Mouse (Mus musculus) forebrain, embryonic 10.5 days (tissue): ENCODE results near the gene Elp6. TPM values are rescaled to one million over a fixed set of nuclear protein-coding genes. Genes with fewer than 3 reads are reported as not detected.

Source experiments
- DNase-seq: peaks from one replicate; pipeline ENCODE4 v3.0.0-alpha.2; 2017; ENCODE audit warnings: low spot score; ENCODE audit errors: extremely low spot score
- H3K27ac ChIP-seq: fragments of 300-500 bp; sonication (generic); 2 replicates; pipeline ENCODE4 v1.5.1; 2016; ENCODE audit warnings: mild to moderate bottlenecking
- H3K27me3 ChIP-seq: fragments of 300-500 bp; sonication (generic); 2 replicates; pipeline ENCODE4 v1.6.1; 2016; ENCODE audit warnings: mild to moderate bottlenecking; ENCODE audit not compliant: poor library complexity, severe bottlenecking
- H3K36me3 ChIP-seq: fragments of 300-500 bp; sonication (generic); replicated peaks from 2 replicates; pipeline ENCODE4 v1.6.1; 2016; ENCODE audit warnings: mild to moderate bottlenecking, moderate library complexity
- H3K4me1 ChIP-seq: fragments of 300-500 bp; sonication (generic); 2 replicates; pipeline ENCODE4 v1.6.1; 2016
- H3K4me3 ChIP-seq: fragments of 300-500 bp; sonication (generic); 2 replicates; pipeline ENCODE4 v1.5.1; 2016; ENCODE audit warnings: mild to moderate bottlenecking, moderate library complexity
- H3K9me3 ChIP-seq: fragments of 300-500 bp; sonication (generic); 2 replicates; pipeline ENCODE4 v1.6.1; 2016; ENCODE audit warnings: mild to moderate bottlenecking, moderate library complexity
- WGBS: fragments of 180-500 bp; shearing (Covaris S2); methylation state at CpG from one replicate; pipeline ENCODE4 v1.1.7; 2016; 5-methylcytosine and 5-hydroxymethylcytosine counted together
- polyA plus RNA-seq: library from polyadenylated mRNA; unstranded; fragments of >200 nt; fragmentation: Nextera tagmentation; extraction: Ambion mirVana; gene quantifications from 2 replicates; pipeline ENCODE4 v1.2.1, GENCODE M21; 2016

Elp6 gene
- polyA plus RNA-seq, 1 experiment from 2014 or later: 47.2 TPM

DNA sequence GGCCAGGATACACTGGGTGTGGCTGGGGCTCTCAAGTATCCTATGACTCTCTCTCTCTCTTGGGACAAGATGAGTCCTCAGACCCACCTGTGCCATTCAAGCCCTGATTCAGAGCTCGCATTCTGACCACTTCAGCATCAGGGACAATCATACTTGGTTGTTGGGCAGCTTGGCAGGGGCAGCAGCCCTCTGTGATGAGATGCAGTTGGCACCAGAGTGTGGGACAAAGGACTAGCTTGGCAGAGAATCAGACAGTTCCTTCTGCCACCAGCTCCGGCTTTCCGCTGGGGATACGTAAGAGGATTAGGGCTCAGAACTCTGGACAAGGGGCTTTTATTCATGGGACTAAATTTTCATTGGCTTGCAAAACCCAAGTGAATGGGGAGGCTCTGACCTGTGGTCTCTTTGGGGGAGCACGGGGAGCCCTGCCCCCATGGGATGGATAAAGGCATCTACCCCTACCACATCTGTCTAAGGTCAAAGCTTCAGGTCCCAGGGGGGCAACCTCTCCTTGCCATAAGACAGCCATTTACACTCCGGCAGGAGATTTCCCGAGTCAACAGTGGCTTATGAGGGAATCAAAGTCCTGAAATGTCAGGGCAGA is 17.6 kb upstream of the Elp6 start:
- Histone ChIP-seq H3K9me3 (no peaks in the 10 kb centered on the region), H3K27me3 (no peaks in the 10 kb centered on the region), H3K4me3 (no peak overlapping the region), H3K27ac (peak overlapping the region; percentile 63), H3K4me1 (peaks cover 14% of the 10 kb centered on the region), H3K36me3 (no peaks in the 10 kb centered on the region)
- no peak for DNase-seq
- WGBS: 44% methylated on average over 7 of the region's 7 CpGs

DNA sequence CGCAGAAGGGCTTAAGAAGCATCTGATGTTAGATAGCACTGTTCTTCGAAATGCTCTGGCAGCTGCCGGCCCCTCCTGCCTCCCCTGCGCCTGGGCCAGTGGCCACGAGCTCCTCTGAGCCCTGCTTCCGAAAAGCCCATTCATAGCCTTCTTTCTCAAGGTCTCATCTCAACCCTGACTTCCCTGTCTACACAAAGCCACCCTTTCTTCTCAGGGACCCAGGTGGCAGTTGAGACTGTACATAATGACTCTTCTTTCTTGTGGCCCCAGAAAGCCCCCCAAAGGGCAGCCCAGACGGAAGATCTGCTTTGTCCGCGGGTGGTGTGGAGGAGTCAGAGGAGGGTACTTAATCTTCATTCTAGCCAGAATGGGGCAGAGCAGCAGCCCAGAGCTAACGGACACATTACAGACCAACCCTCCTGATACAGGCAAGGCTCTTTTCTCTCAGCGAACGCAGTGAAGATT is 11.7 kb upstream of the Elp6 start:
- H3K36me3 ChIP-seq: no peaks in the 10 kb centered on the region
- peak overlapping the region; percentile 68 for H3K27ac ChIP-seq
- H3K4me1 ChIP-seq: peaks cover 19% of the 10 kb centered on the region
- no peaks in the 10 kb centered on the region for H3K27me3 ChIP-seq
- no peak for DNase-seq
- WGBS: 55% methylated on average over 12 of the region's 12 CpGs
- no peak overlapping the region for H3K4me3 ChIP-seq
- H3K9me3 ChIP-seq: no peaks in the 10 kb centered on the region

DNA sequence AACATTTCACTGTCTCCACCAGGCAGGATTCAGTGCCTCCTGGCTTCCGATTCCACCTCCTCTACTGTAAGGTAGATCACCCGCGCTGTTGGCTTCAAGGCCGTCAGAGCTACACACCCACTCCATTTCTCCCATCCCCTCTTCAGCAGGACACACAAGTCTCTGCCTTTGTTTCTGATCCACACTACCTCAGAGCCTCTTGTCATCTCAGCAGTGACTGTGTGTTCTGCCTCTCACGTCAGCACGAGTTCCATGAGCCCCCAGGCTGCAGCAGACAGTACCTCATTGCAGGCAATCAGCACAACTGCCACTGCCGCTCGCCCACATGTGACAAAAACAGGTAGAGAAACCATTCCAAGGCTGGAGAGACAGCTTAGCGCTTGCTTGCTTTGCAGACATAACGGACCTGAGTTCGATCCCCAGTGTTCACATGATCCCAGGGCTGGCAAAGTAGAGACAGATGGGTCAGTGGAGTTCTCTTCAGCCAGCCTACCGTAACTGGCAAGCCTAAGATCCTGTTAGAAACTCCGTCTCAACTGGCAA is 11.0 kb upstream of the Elp6 start:
- Histone ChIP-seq H3K4me3 (no peak overlapping the region), H3K27ac (peak overlapping the region; percentile 68), H3K27me3 (no peaks in the 10 kb centered on the region), H3K36me3 (no peaks in the 10 kb centered on the region), H3K9me3 (no peaks in the 10 kb centered on the region), H3K4me1 (peaks cover 19% of the 10 kb centered on the region)
- DNase-seq: no peak
- 91% methylated on average over 13 of the region's 13 CpGs for WGBS

DNA sequence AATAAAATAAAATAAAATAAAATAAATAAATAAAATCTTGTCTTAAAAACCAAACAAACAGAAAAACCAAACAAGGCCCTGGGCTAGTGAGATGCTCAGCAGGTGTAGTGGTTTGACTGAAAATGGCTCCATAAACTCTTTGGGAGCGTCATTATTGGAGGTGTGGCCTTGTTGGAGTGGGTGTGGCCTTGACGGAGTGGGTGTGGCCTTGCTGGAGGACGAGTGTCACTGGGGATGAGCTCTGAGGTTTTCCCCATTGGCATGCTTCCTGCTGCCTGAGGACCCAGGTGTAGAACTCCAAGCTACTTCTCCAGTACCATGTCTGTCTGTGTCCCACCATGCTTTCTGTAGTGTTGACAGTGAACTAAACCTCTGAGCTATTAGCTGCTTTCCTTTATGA is 10.2 kb upstream of the Elp6 start:
- no peak for DNase-seq
- H3K4me3 ChIP-seq: no peak overlapping the region
- no peak overlapping the region for H3K27ac ChIP-seq
- H3K36me3 ChIP-seq: no peaks in the 10 kb centered on the region
- no peaks in the 10 kb centered on the region for H3K9me3 ChIP-seq
- H3K27me3 ChIP-seq: no peaks in the 10 kb centered on the region
- WGBS: 60% methylated on average over 3 of the region's 3 CpGs
- H3K4me1 ChIP-seq: peaks cover 19% of the 10 kb centered on the region

DNA sequence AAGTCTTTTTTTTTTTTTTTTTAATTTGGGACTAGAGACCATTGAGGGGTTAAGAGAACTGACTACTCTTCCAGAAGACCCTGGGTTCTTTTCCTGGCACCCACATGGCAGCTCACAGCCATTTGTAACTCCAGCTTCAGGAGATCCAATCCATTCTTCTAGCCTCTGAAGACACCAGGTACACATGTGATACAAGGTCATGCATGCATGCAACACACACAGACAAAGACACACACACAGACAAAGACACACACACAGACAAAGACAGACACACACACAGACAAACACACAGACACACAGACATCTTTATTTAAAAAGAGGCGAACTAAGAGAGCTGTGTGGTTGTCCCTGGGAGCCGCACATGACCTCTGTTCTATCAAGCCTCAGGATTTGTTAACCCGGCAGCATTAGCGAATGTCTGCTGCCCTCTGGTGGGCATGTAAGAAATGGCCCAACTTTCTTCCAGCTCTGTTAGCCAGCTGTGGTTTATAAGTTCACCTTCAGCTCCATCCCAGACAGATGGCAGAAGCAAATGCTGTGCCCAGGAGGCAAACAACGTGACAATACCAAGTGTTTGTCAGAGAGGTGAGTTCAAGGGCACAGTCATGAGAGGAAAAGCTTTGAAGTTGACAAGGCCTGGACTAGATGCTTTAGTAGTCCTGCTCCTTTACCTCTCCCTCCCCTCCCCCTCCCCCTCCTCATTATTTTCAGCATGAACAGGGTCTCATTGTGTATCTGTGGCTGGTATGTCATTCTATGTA is 7.9 kb upstream of the Elp6 start:
- Histone ChIP-seq H3K27ac (no peak overlapping the region), H3K9me3 (peaks cover 14% of the 10 kb centered on the region), H3K4me1 (peaks cover 19% of the 10 kb centered on the region), H3K4me3 (no peak overlapping the region), H3K36me3 (no peaks in the 10 kb centered on the region), H3K27me3 (no peaks in the 10 kb centered on the region)
- DNase-seq: peak; percentile 87
- WGBS: 8% methylated on average over 5 of the region's 5 CpGs

DNA sequence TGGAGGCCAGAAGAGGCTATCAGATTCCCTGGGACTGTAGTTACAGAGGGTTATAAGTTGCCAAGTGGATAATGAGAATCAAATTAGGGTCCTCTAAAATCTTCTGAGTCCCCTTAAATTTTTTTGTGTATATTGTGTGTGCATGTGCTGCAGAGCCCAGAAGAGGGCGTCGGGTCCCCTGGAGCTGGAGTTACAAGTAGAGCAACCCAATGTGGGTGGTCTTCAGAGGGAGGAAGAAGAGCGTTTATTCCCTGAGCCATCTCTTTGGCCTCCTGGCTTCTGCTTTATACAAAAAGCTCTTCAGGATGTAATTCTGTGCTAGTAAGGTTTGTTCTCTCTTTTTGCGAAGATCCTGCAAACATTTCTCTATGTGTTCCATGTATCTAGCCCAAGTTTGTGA is 457 bp upstream of the Elp6 start:
- Histone ChIP-seq H3K9me3 (peaks cover 14% of the 10 kb centered on the region), H3K4me1 (peaks cover 21% of the 10 kb centered on the region), H3K27ac (peak overlapping the region; percentile 94), H3K36me3 (peaks cover 12% of the 10 kb centered on the region), H3K27me3 (no peaks in the 10 kb centered on the region), H3K4me3 (peak overlapping the region; percentile 62)
- peak; percentile 57 for DNase-seq
- WGBS: 9% methylated on average over 4 of the region's 4 CpGs

DNA sequence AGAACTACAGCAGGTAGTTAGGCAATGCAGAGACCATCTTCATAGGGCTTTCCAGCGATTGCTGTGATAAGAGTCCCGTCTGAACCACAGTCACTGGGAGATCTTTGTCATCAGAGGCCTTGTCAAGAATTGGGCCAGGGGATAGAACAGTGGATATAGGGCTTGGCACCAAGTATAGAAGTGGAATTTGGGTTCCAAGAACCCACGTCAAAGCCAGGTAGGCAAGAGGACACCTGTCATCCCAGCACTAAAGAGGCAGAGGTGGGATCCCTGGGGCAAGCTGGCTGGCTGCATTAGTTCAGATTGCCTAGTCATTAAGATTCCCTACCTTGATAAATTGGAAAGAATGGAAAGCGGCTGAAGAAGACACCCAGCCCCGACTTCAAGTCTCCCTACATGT is 1.4 kb downstream of the Elp6 start:
- H3K36me3 ChIP-seq: peaks cover 30% of the 10 kb centered on the region
- no peaks in the 10 kb centered on the region for H3K27me3 ChIP-seq
- H3K27ac ChIP-seq: no peak overlapping the region
- peaks cover 7% of the 10 kb centered on the region; the same call in 1 of the 2 replicates for H3K9me3 ChIP-seq
- DNase-seq: no peak
- peaks cover 21% of the 10 kb centered on the region for H3K4me1 ChIP-seq
- H3K4me3 ChIP-seq: peak overlapping the region; percentile 62; the same call in 1 of the 2 replicates
- WGBS: 94% methylated on average over 5 of the region's 5 CpGs

DNA sequence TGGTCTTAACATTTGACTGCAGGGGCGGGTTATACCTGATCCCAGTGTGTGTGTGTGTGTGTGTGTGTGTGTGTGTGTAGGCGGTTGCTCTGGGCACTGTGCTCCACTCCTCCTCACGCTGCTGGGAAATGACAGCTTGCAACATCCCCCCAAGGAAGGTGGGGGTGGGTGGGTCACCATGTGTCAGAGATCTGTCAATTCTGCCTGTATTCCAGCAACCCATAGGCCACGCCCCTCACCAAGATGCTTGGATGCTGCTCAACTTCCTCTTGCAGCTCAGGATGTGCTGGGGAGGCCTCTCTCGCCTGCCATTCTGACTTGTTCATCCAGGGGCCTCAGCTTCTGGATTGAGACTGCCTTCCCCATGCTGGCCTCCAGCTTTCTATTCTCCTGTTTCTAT is 9.7 kb downstream of the Elp6 start:
- H3K27ac ChIP-seq: no peak overlapping the region
- peaks cover 96% of the 10 kb centered on the region for H3K36me3 ChIP-seq
- 88% methylated on average over 5 of the region's 5 CpGs for WGBS
- H3K9me3 ChIP-seq: no peaks in the 10 kb centered on the region
- H3K4me3 ChIP-seq: no peak overlapping the region
- H3K27me3 ChIP-seq: no peaks in the 10 kb centered on the region
- no peak for DNase-seq
- no peaks in the 10 kb centered on the region for H3K4me1 ChIP-seq

DNA sequence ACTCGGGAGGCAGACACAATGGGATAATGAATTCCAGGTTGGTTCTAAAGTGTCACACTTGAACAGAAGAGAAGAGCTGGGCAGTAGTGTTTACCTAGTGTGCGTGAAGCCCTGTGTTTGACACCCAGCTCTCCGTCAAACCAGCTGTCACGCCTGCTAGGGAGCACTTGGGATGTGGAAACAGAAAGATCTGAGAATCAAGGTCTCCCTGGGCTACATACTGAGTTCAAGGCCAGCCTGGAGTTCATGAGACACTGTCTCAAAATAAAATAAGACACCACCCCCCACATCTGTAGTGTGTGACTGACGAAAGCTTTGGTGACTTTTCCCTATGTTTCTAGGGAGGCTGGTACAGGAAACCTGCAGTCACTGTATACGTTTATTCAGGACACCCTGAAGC is 10.4 kb downstream of the Elp6 start:
- H3K36me3 ChIP-seq: peaks cover 96% of the 10 kb centered on the region
- WGBS: 93% methylated on average over 6 of the region's 6 CpGs
- H3K9me3 ChIP-seq: no peaks in the 10 kb centered on the region
- H3K4me3 ChIP-seq: no peak overlapping the region
- no peak for DNase-seq
- no peak overlapping the region for H3K27ac ChIP-seq
- no peaks in the 10 kb centered on the region for H3K4me1 ChIP-seq
- H3K27me3 ChIP-seq: no peaks in the 10 kb centered on the region

DNA sequence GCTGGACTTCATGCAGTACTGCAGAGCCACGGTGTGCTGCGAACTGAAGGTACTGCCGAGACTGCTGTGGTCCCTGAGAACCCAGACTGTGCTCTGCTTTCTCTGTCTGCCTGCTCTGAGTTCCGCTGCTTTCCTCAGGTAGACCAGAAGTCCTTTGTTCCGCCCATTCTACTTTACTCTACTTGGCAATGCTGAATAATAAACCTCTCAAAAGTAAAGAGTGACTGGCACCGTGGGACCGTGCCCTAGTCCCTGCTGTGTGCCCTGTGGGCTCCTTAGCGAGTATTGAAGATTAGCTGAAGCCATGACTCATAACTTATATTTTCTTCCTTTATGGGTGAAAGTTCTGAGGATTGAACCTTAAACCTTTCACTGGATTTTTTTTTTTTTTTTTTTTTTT is 10.9 kb downstream of the Elp6 start:
- Histone ChIP-seq H3K9me3 (no peaks in the 10 kb centered on the region), H3K36me3 (peaks cover 96% of the 10 kb centered on the region)
- no peak for DNase-seq

DNA sequence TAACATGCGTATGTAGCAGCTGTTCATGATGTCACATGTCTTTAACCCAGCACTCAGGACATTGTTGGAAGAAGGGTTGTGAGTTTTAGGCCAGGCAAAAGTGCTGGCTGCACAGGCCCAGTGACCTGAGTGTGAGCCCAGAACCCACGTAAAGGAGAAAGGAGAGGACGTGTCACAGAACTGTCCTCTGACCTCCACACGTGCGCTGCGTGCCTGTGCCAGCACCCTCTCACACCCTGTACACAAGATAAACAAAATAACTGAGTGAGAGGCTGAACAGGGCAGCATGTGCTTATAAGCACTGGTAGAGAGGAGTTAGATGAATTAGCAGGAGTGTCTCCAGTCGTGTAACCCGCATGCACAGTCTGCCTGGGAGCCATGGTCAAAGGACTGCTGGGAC is 11.5 kb downstream of the Elp6 start:
- H3K36me3 ChIP-seq: peaks cover 96% of the 10 kb centered on the region
- no peaks in the 10 kb centered on the region for H3K9me3 ChIP-seq
- no peak overlapping the region for H3K4me3 ChIP-seq
- H3K27ac ChIP-seq: no peak overlapping the region
- DNase-seq: no peak
- no peaks in the 10 kb centered on the region for H3K27me3 ChIP-seq
- WGBS: 92% methylated on average over 8 of the region's 8 CpGs
- no peaks in the 10 kb centered on the region for H3K4me1 ChIP-seq

More for the DNA sequence above, 10.9 kb downstream of the Elp6 start:
- Histone ChIP-seq H3K4me1 (no peaks in the 10 kb centered on the region), H3K27ac (no peak overlapping the region), H3K4me3 (no peak overlapping the region), H3K27me3 (no peaks in the 10 kb centered on the region)
- WGBS: 97% methylated on average over 8 of the region's 8 CpGs

DNA sequence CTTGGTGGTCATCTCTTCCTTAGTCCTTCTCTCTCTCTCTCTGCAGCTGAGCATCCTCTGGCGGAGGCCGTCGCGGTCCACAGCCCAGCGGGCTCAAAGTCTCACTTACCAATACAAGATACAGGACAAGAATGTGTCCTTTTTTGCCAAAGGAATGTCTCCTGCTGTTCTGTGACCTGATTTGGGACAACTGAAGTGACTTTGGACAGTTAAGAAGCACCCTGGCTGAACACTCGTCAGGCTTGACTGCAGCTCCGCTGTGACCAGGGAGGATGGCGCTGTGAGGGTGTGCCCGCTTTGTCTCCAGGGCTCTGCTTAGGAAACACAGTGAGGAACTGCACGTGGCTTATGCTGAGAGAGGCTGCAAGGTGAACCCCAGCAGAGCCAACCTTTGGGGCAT is 15.8 kb downstream of the Elp6 start:
- H3K9me3 ChIP-seq: no peaks in the 10 kb centered on the region
- H3K27me3 ChIP-seq: no peaks in the 10 kb centered on the region
- H3K4me1 ChIP-seq: peaks cover 11% of the 10 kb centered on the region
- no peak overlapping the region for H3K27ac ChIP-seq
- no peak for DNase-seq
- WGBS: 88% methylated on average over 10 of the region's 10 CpGs
- H3K36me3 ChIP-seq: peaks cover 77% of the 10 kb centered on the region
- no peak overlapping the region for H3K4me3 ChIP-seq

DNA sequence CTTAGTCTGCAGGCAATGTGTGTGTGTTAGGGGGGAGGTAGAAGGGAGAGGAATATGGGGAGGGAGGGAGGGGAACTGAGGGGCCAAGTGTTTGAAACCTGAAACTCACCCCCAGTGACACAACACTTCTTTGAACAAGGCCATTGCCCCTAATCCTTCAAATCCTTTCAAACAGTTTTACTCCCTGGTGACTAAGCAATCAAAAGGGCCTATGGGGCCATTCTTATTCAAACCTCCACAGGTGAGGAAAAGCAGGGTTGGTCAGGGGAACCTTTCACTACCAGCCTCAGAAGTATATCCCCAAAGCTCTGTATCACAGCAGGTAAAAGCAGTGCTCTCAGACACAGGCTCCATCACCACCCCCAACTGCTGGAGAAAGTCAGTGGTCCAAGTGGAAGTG is 18.0 kb downstream of the Elp6 start:
- Histone ChIP-seq H3K4me1 (peaks cover 11% of the 10 kb centered on the region), H3K4me3 (no peak overlapping the region), H3K9me3 (no peaks in the 10 kb centered on the region), H3K36me3 (peaks cover 56% of the 10 kb centered on the region), H3K27me3 (no peaks in the 10 kb centered on the region), H3K27ac (no peak overlapping the region; the same call in 1 of the 2 replicates)
- no peak for DNase-seq
